28 mouse cellular contexts compared by ENCODE assay signal in the genomic region with DNA sequence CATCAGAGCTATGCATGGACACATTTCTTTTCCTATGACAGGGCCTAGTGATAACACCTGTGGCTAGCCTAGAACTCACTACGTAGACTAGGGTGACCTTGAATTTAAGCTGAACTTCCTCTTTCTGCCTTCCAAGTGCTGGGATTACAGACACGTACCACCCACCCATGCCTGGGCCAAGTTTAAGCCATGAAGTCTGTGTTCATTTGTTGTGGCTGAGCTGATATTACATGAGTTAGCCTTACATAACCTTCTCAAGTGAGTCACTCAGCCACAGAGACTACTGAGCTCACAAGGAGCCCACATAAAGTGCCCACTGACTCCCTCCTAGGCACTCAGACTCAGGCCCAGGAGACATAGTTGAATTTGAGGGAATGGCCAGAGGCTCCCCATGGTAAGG.
DNase-seq lines count a peak whose midpoint lies in the region; ATAC-seq and TF ChIP-seq lines count a peak whose summit lies in the region.
"Had no signal": no experiment of that assay in that cellular context is flagged by ENCODE, and none has a peak within 500 bp of the region (broad histone marks: within the 10 kb centered on the region; RNA-seq: fewer than 3 reads in every experiment).

No protein-coding gene starts in this region.

- H3K4me3 ChIP-seq in lung, postnatal 0 days (ENCODE audit: low read depth, low read length), result no peak overlapping the region
- no peak overlapping the region for H3K4me3 ChIP-seq in liver, postnatal 0 days (ENCODE audit: low read depth, low read length)
- H3K4me3 ChIP-seq in heart, embryonic 11.5 days (ENCODE audit: low read depth, low read length), result no peak overlapping the region
- H3K4me3 ChIP-seq: forebrain, embryonic 15.5 days; heart, embryonic 15.5 days; hindbrain, embryonic 13.5 days; lung, embryonic 15.5 days; megakaryocyte, embryonic 14.5 days; midbrain, embryonic 12.5 days had no signal

- 74% methylated on average over 2 of the region's 2 CpGs for WGBS in lung, postnatal 0 days
- 40% methylated on average over 2 of the region's 2 CpGs for WGBS in liver, postnatal 0 days (ENCODE audit: insufficient replicate concordance)
- WGBS in heart, embryonic 11.5 days (ENCODE audit: insufficient replicate concordance), result 75% methylated on average over 2 of the region's 2 CpGs

- no peak for TF ChIP-seq CTCF in lung, postnatal 0 days (IDR thresholded peaks at IDR 0.05)
- TF ChIP-seq CTCF in liver, postnatal 0 days (IDR thresholded peaks at IDR 0.05; ENCODE audit: low read depth), result no peak

- no peak for TF ChIP-seq EP300 in lung, postnatal 0 days (IDR thresholded peaks at IDR 0.05)
- TF ChIP-seq EP300 in liver, postnatal 0 days (IDR thresholded peaks at IDR 0.05; ENCODE audit: low read depth), result no peak

- no peak for ATAC-seq in lung, postnatal 0 days
- ATAC-seq in common myeloid progenitor, adult 5-6 weeks (replicated peaks; ENCODE audit: low read depth, poor library complexity, severe bottlenecking), result peak; percentile 40
- 0 out of 2 replicates have a peak, but pooled peaks have one; percentile 16 for ATAC-seq in monocyte, adult 5-6 weeks (replicated peaks; ENCODE audit: insufficient number of reproducible peaks, low FRiP score, low TSS enrichment, poor library complexity, severe bottlenecking)
- ATAC-seq in liver, postnatal 0 days, result no peak
- ATAC-seq in heart, embryonic 11.5 days (replicated peaks; ENCODE audit: insufficient number of reproducible peaks, low FRiP score, low TSS enrichment), result no peak
- ATAC-seq: forebrain, embryonic 15.5 days; intestine, embryonic 16.5 days; Patski had no signal

- no peak overlapping the region for H3K4me2 ChIP-seq in lung, postnatal 0 days (replicated peaks; ENCODE audit: low read depth, low read length)
- no peak overlapping the region for H3K4me2 ChIP-seq in liver, postnatal 0 days (ENCODE audit: low read depth, low read length)
- H3K4me2 ChIP-seq in heart, embryonic 11.5 days, result no peak overlapping the region
- H3K4me2 ChIP-seq: forebrain, embryonic 15.5 days; heart, embryonic 15.5 days; hindbrain, embryonic 13.5 days; lung, embryonic 15.5 days; midbrain, embryonic 12.5 days had no signal

- intact Hi-C loops in left cerebral cortex, postnatal 4 days (cut with DNase I), result loop anchor here (10.0 kb wide), 2 partner anchors 121 to 1029 kb away; partner anchors contain the start of gene Klf4

- H3K9ac ChIP-seq in lung, postnatal 0 days (replicated peaks; ENCODE audit: low read depth), result no peak overlapping the region
- no peak overlapping the region for H3K9ac ChIP-seq in liver, postnatal 0 days (replicated peaks)
- no peak overlapping the region for H3K9ac ChIP-seq in heart, embryonic 11.5 days (ENCODE audit: low read depth, low read length)
- H3K9ac ChIP-seq: forebrain, embryonic 15.5 days; heart, embryonic 15.5 days; hindbrain, embryonic 13.5 days; liver, embryonic 14.5 days; lung, embryonic 15.5 days; midbrain, embryonic 12.5 days had no signal

- H3K27ac ChIP-seq in lung, postnatal 0 days (ENCODE audit: low read length), result no peak overlapping the region
- H3K27ac ChIP-seq in liver, postnatal 0 days (ENCODE audit: low read depth), result no peak overlapping the region
- H3K27ac ChIP-seq in heart, embryonic 11.5 days (ENCODE audit: low read depth, low read length), result no peak overlapping the region
- H3K27ac ChIP-seq: forebrain, embryonic 15.5 days; heart, embryonic 15.5 days; hindbrain, embryonic 13.5 days; liver, embryonic 14.5 days; lung, embryonic 15.5 days; midbrain, embryonic 12.5 days had no signal

- peak; percentile 27 for DNase-seq in lung, postnatal 0 days (ENCODE audit: low spot score)
- no peak for DNase-seq in lung, postnatal 4 days
- DNase-seq in 416B (ENCODE audit: low read depth), result peak; percentile 11
- no peak for DNase-seq in liver, postnatal 0 days
- DNase-seq in left cerebral cortex, postnatal 4 days, result no peak
- DNase-seq: adrenal gland, postnatal 10 days; cerebellum, adult 2 months; cerebellum, postnatal 14 days; gastrocnemius, postnatal 10 days; kidney, adult 8-10 months; kidney, postnatal 10 days; layer of hippocampus, postnatal 36 days; liver; right cerebral cortex, postnatal 25 days; spleen, adult 18-20 months; thymus, postnatal 14 days had no signal

- no peaks in the 10 kb centered on the region for H3K9me3 ChIP-seq in lung, postnatal 0 days (ENCODE audit: low read length)
- no peaks in the 10 kb centered on the region for H3K9me3 ChIP-seq in liver, postnatal 0 days (ENCODE audit: low read length)
- H3K9me3 ChIP-seq in heart, embryonic 11.5 days (replicated peaks; ENCODE audit: control insufficient read depth, low read length), result no peaks in the 10 kb centered on the region
- H3K9me3 ChIP-seq: forebrain, embryonic 15.5 days; heart, embryonic 15.5 days; hindbrain, embryonic 13.5 days; lung, embryonic 15.5 days; midbrain, embryonic 12.5 days had no signal

- peaks cover 3% of the 10 kb centered on the region; the same call in 1 of the 2 replicates for H3K4me1 ChIP-seq in lung, postnatal 0 days (ENCODE audit: insufficient read depth, low read depth, low read length)
- no peaks in the 10 kb centered on the region; the same call in 1 of the 2 replicates for H3K4me1 ChIP-seq in liver, postnatal 0 days (ENCODE audit: insufficient read depth)
- 0 out of 2 replicates have a peak, but pooled peaks cover 4% of the 10 kb centered on the region for H3K4me1 ChIP-seq in heart, embryonic 11.5 days (ENCODE audit: control insufficient read depth, insufficient read depth, low read length)

- H3K36me3 ChIP-seq in lung, postnatal 0 days (ENCODE audit: insufficient read depth, low read length), result no peaks in the 10 kb centered on the region
- H3K36me3 ChIP-seq in liver, postnatal 0 days (replicated peaks; ENCODE audit: insufficient read depth, low read length), result no peaks in the 10 kb centered on the region
- no peaks in the 10 kb centered on the region for H3K36me3 ChIP-seq in heart, embryonic 11.5 days (ENCODE audit: control insufficient read depth, insufficient read depth, low read length)
- H3K36me3 ChIP-seq: forebrain, embryonic 15.5 days; heart, embryonic 15.5 days; hindbrain, embryonic 13.5 days; lung, embryonic 15.5 days; midbrain, embryonic 12.5 days had no signal

- no peaks in the 10 kb centered on the region for H3K27me3 ChIP-seq in lung, postnatal 0 days (replicated peaks; ENCODE audit: insufficient read depth, low read length)
- H3K27me3 ChIP-seq in liver, postnatal 0 days (ENCODE audit: insufficient read depth, low read length), result peaks cover 39% of the 10 kb centered on the region
- H3K27me3 ChIP-seq in heart, embryonic 11.5 days (ENCODE audit: control insufficient read depth, insufficient read depth, low read length), result 0 out of 2 replicates have a peak, but pooled peaks cover 11% of the 10 kb centered on the region
- H3K27me3 ChIP-seq: Patski had no signal

Comparison
In these comparisons a context has a peak if more than half of its experiments do, and no peak if none do; other contexts are left out.
1. DNase-seq: peak in lung, postnatal 0 days (single experiment) and 416B (single experiment); none in lung, postnatal 4 days (0 of 2), liver, postnatal 0 days (single experiment) and left cerebral cortex, postnatal 4 days (single experiment).
2. ATAC-seq: peak in common myeloid progenitor, adult 5-6 weeks (single experiment) and monocyte, adult 5-6 weeks (single experiment); none in lung, postnatal 0 days (single experiment), liver, postnatal 0 days (single experiment) and heart, embryonic 11.5 days (single experiment).